Mouse (Mus musculus) erythroblast, embryonic 14.5 days (primary cell): ENCODE results near the gene Mapk10.

ENCODE experiments used
- GATA1 ChIP-seq: IDR thresholded peaks from 2 replicates; pipeline ENCODE4 v1.6.1; 2012; ENCODE audit warnings: low read length, inconsistent platforms, mixed read lengths
- TAL1 ChIP-seq: IDR thresholded peaks from 3 replicates; pipeline ENCODE4 v1.6.1; 2012; ENCODE audit warnings: low read length, inconsistent platforms, mixed read lengths

- TF ChIP-seq GATA1 (no peak), TAL1 (no peak)
These were observed 311.4 kb downstream of the Mapk10 start for GRCm38 (mm10) chr5:102899680-102900215.
